Mouse (Mus musculus) frontal cortex, postnatal 36 days (tissue): Measurements from ENCODE around the gene Asl.

Experiments used
- DNase-seq, 2 experiments: peaks; one replicate each; pipeline ENCODE4 v3.0.0; 2022; ENCODE audit warnings: low spot score in 2 of 2

Gene Asl

GRCm38 (mm10) chr5:130007344-130007743 lies 21.7 kb downstream of the Asl start:
- DNase-seq, result no peak

DNA sequence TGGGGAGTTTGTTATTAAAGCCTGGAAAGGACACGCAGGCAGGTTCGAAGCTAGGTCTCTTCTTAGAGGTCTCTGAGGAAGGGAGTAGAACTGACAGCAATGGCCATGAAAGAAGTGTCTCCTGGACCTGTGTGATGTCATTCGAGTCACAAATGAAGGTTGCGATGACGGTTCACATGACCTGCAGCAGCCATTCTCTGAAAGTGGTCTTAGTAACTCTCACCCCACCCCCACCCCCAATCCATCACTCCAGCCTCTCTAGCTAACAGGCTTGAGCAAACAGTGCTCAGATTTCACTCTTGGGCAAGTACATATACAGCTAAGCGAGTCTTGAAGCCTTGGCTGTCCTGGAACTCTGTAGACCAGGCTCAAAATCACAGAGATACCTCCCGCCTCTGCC lies 25.8 kb downstream of the Asl start:
- no peak for DNase-seq

DNA sequence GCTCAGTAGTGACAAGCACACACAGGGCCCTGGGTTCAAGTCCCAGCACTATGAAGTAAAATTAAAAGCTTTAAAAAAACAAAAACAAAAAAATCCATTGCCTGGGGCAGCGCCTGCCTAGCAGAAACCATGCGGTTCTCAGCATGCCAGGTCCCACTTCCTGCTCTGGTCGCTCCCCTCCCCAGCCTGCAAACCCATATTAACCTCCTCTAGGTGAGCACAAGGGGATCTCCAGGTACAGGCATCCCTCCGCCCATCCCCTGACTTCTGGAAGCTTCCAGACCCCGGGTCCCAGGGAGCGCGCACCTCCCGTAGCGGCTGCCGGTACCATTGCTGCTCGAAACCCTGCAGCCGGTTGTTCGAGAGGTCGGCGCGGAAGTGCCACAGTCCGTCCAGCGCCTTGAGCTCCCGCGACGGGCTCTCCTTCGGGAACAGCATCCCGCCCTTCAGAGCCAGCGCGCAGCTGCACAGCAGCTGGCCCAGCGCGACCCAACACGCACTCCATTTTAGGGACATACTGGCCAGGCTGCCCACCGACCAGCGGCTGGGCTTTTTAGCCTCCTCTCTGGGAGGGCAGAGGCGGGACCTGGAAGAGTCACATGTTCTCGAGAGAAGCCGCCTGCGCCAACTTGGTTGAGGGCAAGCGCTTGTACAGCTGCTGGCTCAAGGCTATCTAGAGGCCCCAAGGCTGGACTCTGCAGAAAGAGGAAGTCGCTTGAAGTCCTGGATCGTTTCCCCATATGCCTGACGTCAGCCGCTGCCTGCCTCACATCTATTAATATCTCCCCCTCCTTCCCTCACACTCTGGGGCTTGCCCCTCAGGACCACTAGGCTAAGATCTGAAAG lies 26.5 kb downstream of the Asl start, which contains the start of gene Gusb:
Gusb (minus strand) TSS at position 749 of the 846 bp plus-strand sequence.
- peak; percentile 70 to 72 for DNase-seq

- DNase-seq, result no peak
These were observed 27.6 kb downstream of the Asl start for GRCm38 (mm10) chr5:130001356-130001987.

DNA sequence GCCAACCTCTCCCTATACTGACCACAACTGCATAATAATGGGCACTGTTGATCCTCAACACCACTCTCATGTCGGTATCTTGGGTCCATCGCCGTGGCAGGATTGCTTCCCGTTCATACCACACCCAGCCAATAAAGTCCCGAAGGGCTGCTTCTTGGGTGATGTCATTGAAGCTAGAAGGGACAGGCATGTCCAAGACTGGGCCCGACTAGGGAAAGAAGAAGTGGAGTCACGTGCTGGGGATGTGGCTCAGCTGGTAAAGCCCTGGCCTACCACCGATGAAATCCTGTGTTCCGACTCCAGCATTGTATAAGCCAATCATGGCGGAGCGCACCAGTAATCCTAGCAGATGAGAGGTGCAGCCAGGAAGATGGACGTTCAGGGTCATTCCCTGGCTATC lies 28.3 kb downstream of the Asl start:
- no peak for DNase-seq

- DNase-seq, result peak; percentile 38 to 66
These were observed 29.9 kb downstream of the Asl start for GRCm38 (mm10) chr5:129999097-129999496.

DNA sequence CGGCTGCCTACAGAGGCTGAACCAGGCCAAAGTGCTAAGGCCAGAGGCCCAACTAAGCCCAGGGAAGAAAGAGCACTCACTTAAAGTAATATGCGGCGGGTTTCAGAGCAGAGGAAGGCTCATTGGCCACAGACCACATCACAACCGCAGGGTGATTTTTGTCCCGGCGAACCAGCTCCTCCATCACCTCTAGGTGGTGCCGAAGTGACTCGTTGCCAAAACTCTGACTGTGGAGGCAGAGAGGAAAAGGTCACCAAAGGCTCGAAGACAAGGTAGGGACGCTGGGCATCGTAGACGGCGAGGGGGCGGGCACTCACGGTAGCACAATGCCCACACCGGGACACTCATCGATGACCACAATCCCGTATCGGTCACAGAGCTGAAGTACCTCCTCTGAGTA lies 31.3 kb downstream of the Asl start:
- DNase-seq, result no peak

- no peak for DNase-seq
These were observed 34.1 kb downstream of the Asl start for GRCm38 (mm10) chr5:129994989-129995388.

DNA sequence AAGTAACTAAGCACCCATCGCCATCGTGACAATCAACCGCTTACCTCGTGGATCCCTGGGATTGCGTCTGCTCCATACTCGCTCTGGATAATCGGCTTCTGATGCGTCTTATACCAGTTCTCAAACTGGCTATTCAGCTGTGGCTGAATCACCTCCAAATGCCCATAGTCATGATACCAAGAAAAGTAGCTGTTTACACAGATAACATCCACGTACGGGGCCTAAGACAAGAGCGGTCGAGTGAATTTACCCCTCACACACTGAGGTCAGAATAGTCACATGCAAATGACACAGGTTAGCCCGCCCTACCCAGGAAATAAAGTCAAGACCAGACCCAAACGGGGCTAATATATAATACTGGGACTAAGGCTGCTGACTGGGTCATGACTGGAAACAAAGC lies 35.7 kb downstream of the Asl start:
- no peak for DNase-seq

DNA sequence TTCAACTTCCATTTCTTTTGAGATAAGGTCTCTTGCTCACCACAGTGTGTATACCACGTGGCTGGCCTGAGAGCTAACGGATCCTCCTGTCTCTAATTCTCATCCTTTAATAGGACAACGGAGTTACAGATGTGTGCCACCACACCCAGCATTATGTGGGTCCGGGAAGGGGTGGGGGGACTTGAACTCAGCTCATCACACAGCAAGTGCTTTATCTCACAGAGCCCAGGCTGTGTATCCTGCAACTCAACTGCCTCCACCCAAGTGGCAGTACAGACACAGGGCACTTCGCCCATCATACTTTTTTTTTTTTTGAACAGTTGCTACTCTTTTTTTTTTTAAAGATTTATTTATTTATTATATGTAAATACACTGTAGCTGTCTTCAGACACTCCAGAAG lies 37.1 kb downstream of the Asl start:
- DNase-seq, result no peak

GRCm38 (mm10) chr5:129989376-129989775 lies 39.7 kb downstream of the Asl start:
- no peak for DNase-seq

- DNase-seq, result no peak
These were observed 48.8 kb downstream of the Asl start for GRCm38 (mm10) chr5:129980216-129980615.

DNA sequence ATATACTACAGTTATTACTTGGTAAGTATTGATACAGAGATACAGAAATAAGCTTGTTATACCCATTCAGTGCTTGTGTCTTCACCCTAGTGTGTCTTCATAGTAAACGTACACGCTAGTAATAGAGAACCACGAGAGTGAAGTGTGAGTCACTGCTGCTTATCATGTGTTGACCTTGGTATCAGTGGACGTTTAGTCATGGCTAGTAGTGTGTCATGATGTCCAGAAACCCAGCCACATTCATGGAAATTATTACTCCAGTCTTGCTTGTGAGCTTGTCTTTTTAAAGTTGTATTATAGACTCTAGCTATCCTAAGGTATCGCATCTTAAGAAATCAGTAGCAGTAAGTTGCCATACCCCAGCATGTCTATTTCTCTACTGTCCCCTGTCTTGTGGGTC lies 50.4 kb downstream of the Asl start:
- no peak for DNase-seq

DNA sequence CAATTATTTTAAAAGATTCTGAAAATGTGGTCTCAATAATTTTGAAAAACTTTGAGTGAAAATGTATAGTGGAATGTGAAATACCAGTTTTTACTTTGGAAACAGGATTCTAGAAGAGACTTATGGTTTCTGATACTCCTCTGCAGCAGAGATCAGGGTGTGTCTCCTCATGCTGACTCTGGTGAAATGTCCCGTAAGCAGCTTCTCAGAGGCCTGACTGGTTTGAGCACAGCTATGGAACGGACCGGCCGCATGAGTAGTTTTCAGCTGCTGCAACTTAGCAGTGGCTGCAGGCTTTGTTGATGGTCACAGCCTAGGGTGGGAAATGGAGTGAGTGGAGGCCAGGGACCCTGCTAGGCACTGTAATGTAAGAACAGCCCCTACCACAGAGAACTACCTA lies 51.3 kb downstream of the Asl start:
- no peak for DNase-seq

DNA sequence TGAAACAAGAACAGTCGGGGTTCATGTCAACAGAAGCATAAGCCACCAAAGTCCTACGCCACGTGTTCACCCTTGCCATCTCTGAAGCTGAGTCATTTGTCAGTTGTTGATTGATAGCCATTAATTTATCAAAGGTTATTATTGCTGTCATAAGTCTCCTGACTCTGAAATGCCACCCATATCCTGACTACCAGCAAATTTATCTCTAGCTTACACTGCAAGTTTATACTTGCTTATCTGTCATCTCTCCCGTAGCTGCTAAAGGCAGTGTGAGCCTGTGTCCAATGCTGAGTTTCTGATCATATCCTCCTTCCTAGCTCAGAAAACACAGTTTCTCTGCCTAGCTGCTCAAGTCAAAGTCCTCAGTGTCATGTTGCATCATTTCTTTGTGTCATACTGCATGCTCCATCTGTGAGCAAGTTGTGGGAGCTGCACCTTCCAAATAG lies 54.2 kb downstream of the Asl start:
- no peak for DNase-seq

DNA sequence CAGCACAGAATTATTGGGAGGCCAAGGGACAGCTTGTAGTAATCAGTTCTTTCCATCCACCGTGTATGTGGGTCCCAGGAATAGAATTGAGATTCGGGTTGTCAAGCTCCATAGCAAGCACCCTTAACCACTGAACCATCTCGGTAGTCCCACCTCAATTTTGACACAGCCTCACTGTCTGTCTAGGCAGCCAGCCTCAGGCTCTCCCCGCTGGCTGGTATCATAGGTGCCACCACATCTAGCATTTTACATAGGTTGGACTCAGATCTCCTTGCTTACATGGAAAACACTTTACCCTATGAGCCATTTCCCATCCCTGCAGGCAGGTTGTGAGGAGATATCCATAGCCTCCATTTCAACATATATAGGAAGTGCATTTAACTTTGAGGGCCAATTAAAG lies 54.7 kb downstream of the Asl start:
- DNase-seq, result no peak

DNA sequence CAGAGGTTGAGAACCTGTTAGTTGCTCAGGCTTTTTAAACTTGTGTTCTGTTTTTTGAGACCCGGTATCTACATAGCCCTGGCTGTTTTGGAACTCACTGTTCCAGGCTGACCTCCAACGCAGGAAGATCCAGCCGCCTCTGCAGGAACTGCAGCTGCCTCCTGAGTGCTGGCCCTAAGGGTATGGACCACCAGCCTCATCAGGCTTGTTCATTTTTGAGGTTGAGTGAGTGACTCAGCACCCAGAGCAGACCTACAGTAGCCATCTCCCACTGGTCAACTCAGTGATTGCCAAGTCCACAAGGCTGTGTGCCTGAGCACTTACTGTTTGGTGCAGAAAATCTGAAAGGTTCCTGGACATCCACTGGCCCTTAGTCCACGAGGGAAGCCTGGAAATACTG lies 57.6 kb downstream of the Asl start:
- no peak for DNase-seq

GRCm38 (mm10) chr5:129968417-129968816 lies 60.6 kb downstream of the Asl start:
- no peak for DNase-seq

DNA sequence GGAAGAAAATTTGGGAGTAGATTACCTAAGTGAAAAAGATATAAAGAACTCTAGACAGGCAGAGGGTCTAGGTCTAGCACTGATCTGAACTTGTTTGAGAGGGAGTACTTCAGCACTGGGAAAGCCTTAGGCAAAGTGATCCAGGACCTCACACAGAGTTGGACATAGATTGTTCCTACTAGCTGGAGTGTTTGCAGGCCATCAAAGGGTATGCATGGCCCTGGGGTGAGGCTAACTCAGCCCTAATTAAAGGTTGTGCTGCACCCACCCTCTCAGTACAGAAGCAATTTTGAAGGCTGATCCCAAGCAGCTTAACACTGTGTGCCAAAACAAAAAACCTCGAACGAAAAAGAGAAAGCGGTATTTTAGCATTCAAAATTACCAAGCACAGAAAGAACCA lies 62.6 kb downstream of the Asl start:
- no peak for DNase-seq

GRCm38 (mm10) chr5:129963224-129963623 lies 65.8 kb downstream of the Asl start:
- DNase-seq, result no peak
